Comparison of ENCODE assay signal across 9 mouse cellular contexts in genomic region chr2:60747590-60747989, GRCm38 (mm10). TPM values are rescaled to one million over a fixed set of nuclear protein-coding genes. Genes with fewer than 3 reads are reported as not detected.
DNase-seq lines count a peak whose midpoint lies in the region; ATAC-seq and TF ChIP-seq lines count a peak whose summit lies in the region.
"Had no signal": no experiment of that assay in that cellular context is flagged by ENCODE, and none has a peak within 500 bp of the region (broad histone marks: within the 10 kb centered on the region; RNA-seq: fewer than 3 reads in every experiment).

No protein-coding gene starts in this region.

- H3K4me3 ChIP-seq in midbrain, postnatal 0 days (ENCODE audit: low read depth, low read length) = no peak overlapping the region
- no peak overlapping the region for H3K4me3 ChIP-seq in midbrain, embryonic 10.5 days
- no peak overlapping the region for H3K4me3 ChIP-seq in kidney, postnatal 0 days (replicated peaks; ENCODE audit: low read depth, low read length)
- H3K4me3 ChIP-seq: liver, embryonic 15.5 days had no signal

- no peak overlapping the region for H3K4me2 ChIP-seq in midbrain, postnatal 0 days (ENCODE audit: low read depth, low read length, poor library complexity, severe bottlenecking)
- H3K4me2 ChIP-seq in kidney, postnatal 0 days (ENCODE audit: low read length) = no peak overlapping the region
- H3K4me2 ChIP-seq: liver, embryonic 15.5 days had no signal

- WGBS in midbrain, postnatal 0 days = 83% methylated on average over 3 of the region's 3 CpGs
- WGBS in midbrain, embryonic 10.5 days = 77% methylated on average over 3 of the region's 3 CpGs
- 44% methylated on average over 3 of the region's 3 CpGs for WGBS in kidney, postnatal 0 days

- ATAC-seq in midbrain, postnatal 0 days (ENCODE audit: low FRiP score) = 0 out of 2 replicates have a peak, but pooled peaks have one; percentile 41
- peak; percentile 84 for ATAC-seq in kidney, postnatal 0 days (replicated peaks; ENCODE audit: low FRiP score, low read depth)

- no peak for DNase-seq in midbrain, postnatal 0 days (ENCODE audit: low spot score)
- DNase-seq in midbrain, embryonic 10.5 days (ENCODE audit: low spot score) = no peak
- DNase-seq in heart, adult 11 months = peak; percentile 96
- DNase-seq in kidney, postnatal 0 days (ENCODE audit: low spot score) = peak; percentile 71
- peak; percentile 28 for DNase-seq in urinary bladder, postnatal 25 days (ENCODE audit: low spot score)
- DNase-seq in thymus, postnatal 36 days = no peak
- DNase-seq in layer of hippocampus, postnatal 36 days = no peak
- DNase-seq in layer of hippocampus, postnatal 10 days (ENCODE audit: low spot score in 2 of 2) = no peak

- no peaks in the 10 kb centered on the region for H3K27me3 ChIP-seq in midbrain, postnatal 0 days (ENCODE audit: insufficient read depth, low read length)
- H3K27me3 ChIP-seq in midbrain, embryonic 10.5 days (ENCODE audit: low read depth, poor library complexity, severe bottlenecking) = no peaks in the 10 kb centered on the region
- H3K27me3 ChIP-seq in kidney, postnatal 0 days (ENCODE audit: insufficient read depth, low read length) = no peaks in the 10 kb centered on the region
- H3K27me3 ChIP-seq: liver, embryonic 15.5 days had no signal

- no peak overlapping the region for H3K9ac ChIP-seq in midbrain, postnatal 0 days (replicated peaks; ENCODE audit: low read length, poor library complexity, severe bottlenecking)
- no peak overlapping the region for H3K9ac ChIP-seq in kidney, postnatal 0 days (ENCODE audit: low read depth, low read length)
- H3K9ac ChIP-seq: liver, embryonic 15.5 days had no signal

- peak; percentile 40 for TF ChIP-seq CTCF in midbrain, postnatal 0 days (IDR thresholded peaks at IDR 0.05)
- peak; percentile 47 for TF ChIP-seq CTCF in kidney, postnatal 0 days (IDR thresholded peaks at IDR 0.05; ENCODE audit: low read depth)

- H3K4me1 ChIP-seq in midbrain, postnatal 0 days (ENCODE audit: insufficient read depth, low read length) = no peaks in the 10 kb centered on the region
- no peaks in the 10 kb centered on the region for H3K4me1 ChIP-seq in midbrain, embryonic 10.5 days
- H3K4me1 ChIP-seq in kidney, postnatal 0 days (replicated peaks; ENCODE audit: insufficient read depth, low read length) = no peaks in the 10 kb centered on the region
- H3K4me1 ChIP-seq: liver, embryonic 15.5 days had no signal

- no peaks in the 10 kb centered on the region for H3K9me3 ChIP-seq in midbrain, postnatal 0 days (ENCODE audit: low read length)
- H3K9me3 ChIP-seq in midbrain, embryonic 10.5 days (replicated peaks) = no peaks in the 10 kb centered on the region
- H3K9me3 ChIP-seq in kidney, postnatal 0 days (replicated peaks; ENCODE audit: low read length) = no peaks in the 10 kb centered on the region
- H3K9me3 ChIP-seq: liver, embryonic 15.5 days had no signal

- 0 out of 2 replicates have a peak, but pooled peaks cover 3% of the 10 kb centered on the region for H3K36me3 ChIP-seq in midbrain, postnatal 0 days (ENCODE audit: insufficient read depth, low read length)
- H3K36me3 ChIP-seq in midbrain, embryonic 10.5 days = no peaks in the 10 kb centered on the region
- H3K36me3 ChIP-seq in kidney, postnatal 0 days (ENCODE audit: insufficient read depth, low read length) = peaks cover 3% of the 10 kb centered on the region; the same call in 1 of the 2 replicates

- no peak overlapping the region for H3K27ac ChIP-seq in midbrain, postnatal 0 days (ENCODE audit: low read depth, low read length)
- H3K27ac ChIP-seq in midbrain, embryonic 10.5 days (replicated peaks) = no peak overlapping the region
- no peak overlapping the region for H3K27ac ChIP-seq in kidney, postnatal 0 days
- H3K27ac ChIP-seq: liver, embryonic 15.5 days had no signal

RNA-seq across cellular contexts. Expression of gene Itgb6, which starts 25.1 kb away (rescaled TPM):
- 0.14 and 0.22 TPM in 2 replicates for total RNA-seq in midbrain, postnatal 0 days (2014; rRNA removed)
- 0.04 and 0.33 TPM in 2 replicates for polyA plus RNA-seq in midbrain, postnatal 0 days (2015; fragmentation: Nextera tagmentation; extraction: Ambion mirVana)
- polyA plus RNA-seq in midbrain, embryonic 10.5 days (2016; fragmentation: Nextera tagmentation; extraction: Ambion mirVana) = 0.36 and 0.51 TPM in 2 replicates
- 28.8 and 29.1 TPM in 2 replicates for polyA plus RNA-seq in kidney, postnatal 0 days (2015; fragmentation: Nextera tagmentation; extraction: Ambion mirVana)
- total RNA-seq in layer of hippocampus, postnatal 36 days (2021) = under 1 TPM in 1 of 2 experiments, not detected in 1; 0.08 TPM
- under 1 TPM in 1 of 2 experiments, not detected in 1; 0.82 TPM for total RNA-seq in layer of hippocampus, postnatal 10 days (2021)

Comparison
In these comparisons a context has a peak if more than half of its experiments do, and no peak if none do; other contexts are left out.
1. DNase-seq: peak in heart, adult 11 months (single experiment), kidney, postnatal 0 days (single experiment) and urinary bladder, postnatal 25 days (single experiment); none in midbrain, postnatal 0 days (single experiment), midbrain, embryonic 10.5 days (single experiment), thymus, postnatal 36 days (0 of 2), layer of hippocampus, postnatal 36 days (0 of 2) and layer of hippocampus, postnatal 10 days (0 of 2).